Mouse (Mus musculus) adrenal gland, adult 8-10 months (tissue): ENCODE measurements around the gene Zfp184. TPM values are rescaled to one million over a fixed set of nuclear protein-coding genes. Genes with fewer than 3 reads are reported as not detected.
A peak's percentile ranks its signal among the peaks of the same experiment; 100 is the strongest.

Experiments used
- DNase-seq: peaks from one replicate; pipeline ENCODE4 v3.0.0; 2022
- total RNA-seq, 4 experiments: library from RNA; stranded (reverse); gene quantifications; 2 replicates each; pipeline ENCODE4 v1.2.4; 2022

Gene Zfp184
- total RNA-seq, 4 experiments from 2014 or later = 1.5 to 6.2 (median 3.6) TPM

DNA sequence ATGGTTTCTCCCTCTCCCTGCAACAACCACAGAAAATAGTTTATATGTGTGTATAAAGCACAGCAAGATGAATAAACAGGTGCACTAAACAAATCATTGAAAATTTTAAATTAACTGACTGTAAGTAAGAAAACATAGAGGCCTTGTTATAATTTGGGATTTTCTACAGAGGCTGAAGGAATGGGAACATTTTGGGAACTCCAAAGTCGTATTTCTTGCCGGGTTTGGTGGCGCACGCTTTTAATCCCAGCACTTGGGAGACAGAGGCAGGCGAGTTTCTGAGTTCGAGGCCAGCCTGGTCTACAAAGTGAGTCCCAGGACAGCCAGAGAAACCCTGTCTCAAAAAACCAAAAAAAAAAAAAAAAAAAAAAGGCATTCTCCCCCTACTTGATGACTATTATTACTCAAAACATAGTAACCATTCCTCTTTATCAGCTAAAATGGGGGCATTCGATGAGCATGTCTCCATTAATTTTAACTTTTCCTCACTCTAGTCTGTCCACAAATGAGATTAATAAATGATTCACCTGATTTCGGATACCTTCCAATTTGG is 24.1 kb upstream of the Zfp184 start:
- no peak for DNase-seq

DNA sequence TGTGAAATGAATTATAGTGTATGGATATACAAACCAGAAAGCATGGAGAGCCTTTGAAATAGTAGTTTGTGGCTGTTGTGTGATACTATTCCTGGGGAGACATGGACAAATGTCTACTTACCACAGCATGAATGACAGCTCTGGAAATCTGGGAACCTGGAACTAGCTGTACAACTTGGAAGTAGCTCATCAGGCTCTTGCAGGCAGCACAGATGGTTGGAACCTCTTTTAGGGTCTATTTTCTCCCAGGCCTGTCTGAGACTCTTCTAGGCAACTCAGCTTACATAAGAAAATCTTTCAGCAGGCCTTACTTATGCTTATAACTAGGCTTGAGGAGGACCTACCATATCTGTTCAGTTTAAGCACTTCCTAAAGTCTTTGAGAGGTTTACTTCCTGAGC is 21.5 kb upstream of the Zfp184 start:
- DNase-seq = no peak

DNA sequence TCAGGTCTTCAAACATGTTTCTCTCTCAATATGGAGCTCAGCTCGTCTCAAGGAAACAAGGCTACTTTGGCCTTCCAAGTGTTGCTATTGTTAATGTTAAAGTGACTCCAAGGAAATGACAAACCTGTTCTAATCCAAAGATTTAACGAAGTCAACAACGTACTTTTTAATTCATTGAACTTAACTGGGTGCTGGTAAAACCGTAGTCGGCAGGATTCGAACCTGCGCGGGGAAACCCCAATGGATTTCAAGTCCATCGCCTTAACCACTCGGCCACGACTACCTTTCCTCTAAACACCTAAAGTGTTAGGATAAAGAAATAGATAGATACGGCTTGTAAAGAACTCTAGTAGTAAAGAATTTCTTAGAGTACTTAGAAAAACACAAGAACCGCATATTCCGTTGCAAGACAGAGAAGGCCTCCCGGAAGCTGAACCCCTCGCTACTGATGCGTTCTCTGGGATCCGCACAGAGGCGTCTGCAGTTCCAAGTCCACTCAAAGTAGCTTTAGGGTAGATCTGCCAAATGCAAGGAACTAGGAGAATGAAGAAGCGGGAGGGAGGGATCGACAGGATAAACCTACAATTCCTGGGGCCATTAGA is 20.1 kb upstream of the Zfp184 start:
- no peak for DNase-seq

DNA sequence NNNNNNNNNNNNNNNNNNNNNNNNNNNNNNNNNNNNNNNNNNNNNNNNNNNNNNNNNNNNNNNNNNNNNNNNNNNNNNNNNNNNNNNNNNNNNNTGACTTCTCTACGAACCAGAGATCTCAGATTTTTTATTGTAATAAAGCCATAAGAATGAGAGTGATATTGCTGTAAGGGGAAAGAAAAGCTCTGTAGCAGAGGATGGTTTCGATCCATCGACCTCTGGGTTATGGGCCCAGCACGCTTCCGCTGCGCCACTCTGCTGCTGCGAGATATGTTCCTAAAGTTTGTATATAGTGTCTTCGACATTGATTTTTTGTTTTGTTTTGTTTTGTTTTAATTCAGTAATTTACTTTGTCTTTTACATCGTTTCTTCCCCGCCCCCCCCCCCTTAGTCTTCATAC is 13.9 kb upstream of the Zfp184 start:
- DNase-seq = no peak

DNA sequence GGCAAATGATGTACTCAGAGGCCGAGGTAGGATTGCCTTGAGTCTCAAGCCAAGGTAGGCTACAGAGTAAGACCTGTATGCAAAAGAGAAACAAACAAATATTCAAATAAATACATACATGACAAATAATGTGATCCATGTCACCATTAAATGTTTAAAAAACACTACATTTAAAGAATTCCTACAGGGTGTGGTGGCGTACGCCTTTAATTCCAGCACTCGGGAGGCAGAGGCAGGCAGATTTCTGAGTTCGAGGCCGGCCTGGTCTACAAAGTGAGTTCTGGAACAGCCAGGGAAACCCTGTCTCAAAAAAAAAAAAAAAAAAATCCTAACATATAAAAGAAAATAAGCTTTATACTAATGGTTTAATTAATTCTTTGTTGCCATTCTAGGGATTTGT is 13.2 kb upstream of the Zfp184 start:
- no peak for DNase-seq

DNA sequence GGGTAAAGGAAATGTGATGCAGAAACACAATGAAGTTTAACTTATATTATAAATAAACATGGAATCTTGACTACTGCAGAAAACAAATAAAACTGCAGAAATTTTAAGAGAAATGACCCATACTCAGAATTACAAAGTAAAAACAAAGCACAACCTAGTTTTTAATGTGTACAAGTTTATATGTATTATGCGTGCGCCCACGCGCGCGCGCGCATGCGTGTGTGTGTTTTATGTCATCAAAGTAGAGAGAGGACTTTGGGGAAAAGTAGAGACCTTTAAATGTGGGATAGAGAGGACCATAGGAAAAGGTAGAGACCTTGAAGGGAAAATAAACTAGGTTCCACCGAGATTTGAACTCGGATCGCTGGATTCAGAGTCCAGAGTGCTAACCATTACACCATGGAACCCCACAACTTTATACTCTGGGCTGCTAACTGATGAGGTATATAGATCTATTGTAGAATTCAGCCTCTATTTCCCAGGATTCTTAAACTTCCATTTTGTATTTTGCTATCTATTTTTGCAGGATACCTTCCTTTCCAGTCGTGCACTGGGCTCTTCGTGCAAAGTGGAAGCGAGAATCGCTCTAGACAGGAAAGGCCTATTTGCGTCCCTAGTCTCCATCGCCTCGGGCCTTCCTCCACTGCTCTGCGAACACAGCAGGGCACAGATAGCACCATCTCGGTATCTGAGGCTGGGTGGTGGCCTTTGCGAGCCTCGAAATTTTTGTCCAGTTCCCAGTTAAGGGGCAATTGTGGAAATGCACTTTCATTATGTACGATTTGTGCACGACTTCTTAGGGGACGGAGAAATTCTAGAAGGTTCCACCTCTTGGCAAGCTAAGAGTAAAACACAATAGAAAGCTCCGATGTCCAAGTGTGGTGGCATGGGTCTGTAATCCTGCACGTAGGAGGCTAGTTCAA is 11.0 kb upstream of the Zfp184 start:
- no peak for DNase-seq

DNA sequence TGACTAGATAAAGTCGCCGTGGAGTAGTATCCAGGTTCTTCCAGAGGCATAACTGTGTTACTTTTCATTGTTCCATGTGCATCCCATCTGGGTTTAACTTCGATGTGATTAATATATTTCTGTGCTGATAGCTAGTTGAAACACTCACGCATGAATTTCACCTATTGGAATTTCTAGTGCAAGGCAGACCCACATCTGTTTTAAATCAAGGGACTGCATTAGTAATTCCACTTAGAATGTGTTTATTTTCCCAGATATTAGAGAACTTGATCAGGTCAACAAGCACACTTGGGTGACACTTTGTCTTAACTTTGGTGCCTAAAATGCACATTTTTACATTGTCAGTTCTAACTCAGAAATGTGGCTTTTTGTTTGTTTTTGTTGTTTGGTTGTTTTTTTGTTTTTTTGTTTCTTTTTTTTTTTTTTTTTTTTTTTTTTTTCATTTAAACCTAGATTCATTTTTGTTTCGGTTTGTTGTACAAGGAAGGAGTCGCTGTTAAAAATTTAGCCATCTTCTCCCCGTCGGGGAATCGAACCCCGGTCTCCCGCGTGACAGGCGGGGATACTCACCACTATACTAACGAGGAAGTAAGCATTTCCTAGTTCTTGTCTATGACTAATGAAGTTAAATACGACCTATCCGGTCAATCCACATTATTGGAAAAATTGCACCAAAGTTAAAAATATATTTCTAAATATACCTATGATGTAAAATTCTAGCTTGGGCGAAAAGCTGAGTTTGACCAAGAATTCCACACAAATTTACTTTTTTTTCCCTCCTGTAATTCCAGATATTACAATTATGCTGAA is 9.7 kb upstream of the Zfp184 start:
- peak; percentile 42 for DNase-seq

DNA sequence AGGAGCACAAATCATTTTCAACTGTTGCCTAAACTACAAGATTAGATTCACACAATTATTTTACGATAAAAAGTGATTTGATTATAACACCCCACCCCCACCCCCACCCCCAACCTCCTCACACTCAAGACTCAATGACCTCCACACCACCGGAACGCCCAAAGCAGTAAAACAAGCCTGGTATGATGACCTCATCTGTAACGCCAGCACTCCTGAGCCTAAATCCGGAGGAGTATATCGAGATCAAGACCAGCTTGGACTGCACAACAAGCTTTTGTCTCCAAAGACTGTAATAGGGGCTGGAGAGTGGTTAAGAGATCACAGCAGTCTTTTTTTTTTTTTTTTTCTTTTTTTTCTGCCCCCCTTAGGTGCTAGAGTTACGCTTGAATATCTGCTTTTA is 9.1 kb upstream of the Zfp184 start:
- no peak for DNase-seq

DNA sequence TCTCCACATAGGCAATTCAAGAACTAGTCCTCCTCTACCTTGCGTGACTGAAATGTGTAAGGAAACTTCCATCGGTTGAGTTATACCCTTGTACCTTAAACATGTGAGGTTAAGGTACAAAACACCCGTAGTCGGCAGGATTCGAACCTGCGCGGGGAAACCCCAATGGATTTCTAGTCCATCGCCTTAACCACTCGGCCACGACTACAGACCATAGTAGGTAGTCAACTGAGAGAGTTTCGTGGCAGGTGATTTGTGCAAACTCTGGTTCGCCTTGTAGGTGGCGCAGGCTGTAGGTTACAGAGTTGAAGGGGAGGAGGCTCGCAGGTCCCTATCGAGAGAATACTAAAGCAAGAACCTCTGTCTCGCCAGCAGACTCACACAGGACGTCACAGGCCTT is 7.9 kb upstream of the Zfp184 start:
- DNase-seq = no peak

DNA sequence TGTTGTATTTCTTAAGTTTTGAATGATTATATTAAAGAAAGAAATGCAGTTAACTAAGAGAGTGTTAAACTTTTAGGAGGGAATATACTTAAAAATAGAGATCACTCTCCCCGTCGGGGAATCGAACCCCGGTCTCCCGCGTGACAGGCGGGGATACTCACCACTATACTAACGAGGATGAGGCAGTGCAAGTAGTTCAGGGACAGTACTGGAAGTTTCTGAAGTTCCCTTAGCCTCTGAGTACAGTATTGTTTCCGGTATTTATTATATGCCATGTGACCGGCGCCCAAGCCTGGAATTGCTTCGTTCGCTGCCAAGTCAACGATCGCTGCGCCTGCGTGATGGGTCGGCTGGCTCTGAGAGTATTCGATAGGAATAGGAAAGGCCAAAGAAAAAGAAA is 4.7 kb upstream of the Zfp184 start:
- DNase-seq = peak; percentile 91

DNA sequence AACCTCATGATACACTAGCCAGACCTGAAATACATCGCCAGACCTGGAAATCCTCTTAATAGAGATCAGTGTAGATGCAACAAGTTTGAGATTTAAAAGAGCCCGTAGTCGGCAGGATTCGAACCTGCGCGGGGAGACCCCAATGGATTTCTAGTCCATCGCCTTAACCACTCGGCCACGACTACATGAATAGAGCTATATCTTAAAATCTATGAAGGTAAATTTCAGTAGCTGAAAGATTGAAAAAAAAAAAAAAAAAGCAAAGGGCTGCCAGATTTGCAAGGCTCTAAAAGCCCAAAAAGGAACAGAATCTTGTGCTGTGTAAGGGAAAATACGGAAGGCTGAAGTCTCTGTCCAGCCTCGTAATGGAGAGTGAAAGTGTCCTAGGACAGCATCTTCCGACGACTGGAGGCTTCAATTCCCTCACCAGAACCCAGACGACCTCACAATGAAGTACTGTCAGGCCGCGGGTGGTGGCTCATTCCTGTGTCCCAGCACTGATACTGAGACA is 4.0 kb upstream of the Zfp184 start:
- DNase-seq = peak; percentile 87

DNA sequence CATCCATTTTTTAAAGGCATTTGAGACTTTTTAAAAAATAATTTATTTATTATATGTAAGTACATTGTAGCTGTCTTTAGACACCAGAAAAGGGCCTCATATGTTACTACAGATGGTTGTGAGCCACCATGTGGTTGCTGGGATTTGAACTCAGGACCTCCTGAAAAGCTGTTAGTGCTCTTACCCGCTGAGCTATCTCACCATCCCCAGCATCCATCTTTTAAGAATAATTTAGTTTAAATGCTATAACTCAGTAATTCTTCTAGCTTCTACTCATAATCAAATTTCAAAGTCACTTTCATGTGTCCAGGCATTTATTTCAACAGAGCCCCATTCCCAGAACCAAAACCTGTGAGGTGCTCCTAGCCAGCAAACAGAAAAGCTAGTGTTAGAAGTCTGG is 1.2 kb upstream of the Zfp184 start:
- DNase-seq = no peak

DNA sequence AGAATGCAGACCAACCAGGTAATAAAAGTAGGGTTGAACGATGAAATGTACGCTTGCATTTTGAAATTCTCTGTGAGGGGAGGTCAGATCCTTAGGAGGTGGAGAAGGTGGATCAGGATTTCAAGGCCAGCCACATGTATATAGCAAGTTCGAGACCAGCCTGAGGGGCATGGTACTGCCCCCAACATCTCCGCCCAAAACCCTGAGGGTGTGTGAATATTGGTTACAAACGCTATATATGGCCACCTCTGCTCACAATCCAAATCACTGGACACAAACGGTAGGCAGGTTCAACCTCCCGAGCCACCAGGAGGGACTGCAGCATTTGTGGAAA is 335 bp upstream of the Zfp184 start:
- DNase-seq = no peak

DNA sequence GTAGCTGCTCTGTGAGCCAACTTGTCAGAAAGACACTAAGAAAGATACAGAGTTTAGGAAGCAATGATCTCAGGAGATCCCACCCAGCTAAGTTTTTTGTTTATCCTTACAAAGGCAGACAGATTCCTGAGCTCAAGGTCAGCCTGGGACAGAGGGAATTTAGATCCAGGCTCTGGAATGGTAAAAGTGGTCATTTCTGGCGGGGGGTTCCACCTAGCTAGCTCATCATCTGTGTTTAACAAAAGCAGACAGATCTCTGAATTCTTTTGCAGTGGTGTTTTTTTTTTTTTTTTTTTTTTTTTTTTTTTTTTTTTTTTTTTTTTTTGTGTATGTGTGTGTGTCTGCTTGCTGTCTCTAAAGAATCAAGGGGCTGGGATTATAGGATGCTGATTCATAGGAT is 24.4 kb downstream of the Zfp184 start:
- DNase-seq = no peak

DNA sequence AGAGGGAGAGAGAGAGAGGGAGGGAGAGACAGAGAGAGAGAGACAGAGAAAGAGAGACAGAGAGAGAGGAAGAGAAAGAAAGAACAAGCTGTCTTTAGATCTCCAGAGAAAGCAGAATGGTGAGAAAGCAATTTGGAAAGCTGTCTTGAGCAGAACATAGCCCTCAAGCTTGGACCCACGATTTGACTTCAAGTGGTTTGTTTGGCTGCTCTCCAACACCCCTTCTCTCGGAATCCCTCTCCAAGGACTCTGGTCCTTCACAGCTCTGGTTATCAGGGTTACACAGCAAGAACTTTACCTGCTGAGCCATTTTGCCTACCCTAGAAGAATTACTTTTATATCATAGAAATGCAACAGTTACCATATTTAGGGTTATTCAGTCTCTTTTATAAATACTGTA is 24.9 kb downstream of the Zfp184 start:
- DNase-seq = no peak

DNA sequence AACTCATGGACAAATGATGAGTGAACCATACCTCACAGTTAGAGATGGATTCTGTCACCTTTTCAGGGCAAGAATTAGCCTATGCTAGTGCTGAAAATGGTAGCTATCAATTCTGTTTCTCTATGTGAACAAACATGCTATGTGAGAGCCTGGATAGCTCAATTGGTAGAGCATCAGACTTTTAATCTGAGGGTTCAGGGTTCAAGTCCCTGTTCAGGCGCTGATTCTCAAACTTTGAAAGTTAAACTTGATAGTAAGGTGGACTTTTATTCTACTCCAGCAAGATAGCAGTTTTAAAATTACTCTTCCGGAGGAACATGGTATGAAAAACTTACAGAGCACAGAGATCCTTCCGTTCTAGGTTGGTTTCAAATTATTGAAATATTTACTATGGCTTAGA is 26.7 kb downstream of the Zfp184 start:
- no peak for DNase-seq

DNA sequence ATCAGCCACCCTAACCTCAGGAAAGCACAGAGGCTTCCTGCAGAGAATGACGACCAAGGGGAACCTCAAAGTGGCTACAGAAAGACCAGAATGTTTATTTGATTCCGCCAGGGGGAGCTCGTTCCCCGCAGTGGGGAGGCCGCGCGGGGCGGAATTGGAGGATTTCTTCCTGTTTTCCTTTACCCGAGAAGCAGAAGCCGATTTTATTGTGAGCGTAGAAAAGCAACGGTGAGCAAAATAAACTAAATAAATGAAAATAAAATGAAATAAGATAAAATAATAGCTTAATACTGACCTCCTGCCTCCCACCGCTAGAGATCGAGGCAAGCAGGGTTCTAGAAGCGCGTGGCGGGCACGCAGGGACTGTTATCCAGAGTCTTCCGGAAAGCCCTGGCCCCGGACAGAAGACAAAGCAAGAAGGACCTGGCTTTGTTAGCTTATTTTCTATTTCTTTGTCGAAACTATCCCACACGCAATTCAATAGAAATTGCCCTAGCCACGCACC is 29.4 kb downstream of the Zfp184 start:
- DNase-seq = peak; percentile 86

DNA sequence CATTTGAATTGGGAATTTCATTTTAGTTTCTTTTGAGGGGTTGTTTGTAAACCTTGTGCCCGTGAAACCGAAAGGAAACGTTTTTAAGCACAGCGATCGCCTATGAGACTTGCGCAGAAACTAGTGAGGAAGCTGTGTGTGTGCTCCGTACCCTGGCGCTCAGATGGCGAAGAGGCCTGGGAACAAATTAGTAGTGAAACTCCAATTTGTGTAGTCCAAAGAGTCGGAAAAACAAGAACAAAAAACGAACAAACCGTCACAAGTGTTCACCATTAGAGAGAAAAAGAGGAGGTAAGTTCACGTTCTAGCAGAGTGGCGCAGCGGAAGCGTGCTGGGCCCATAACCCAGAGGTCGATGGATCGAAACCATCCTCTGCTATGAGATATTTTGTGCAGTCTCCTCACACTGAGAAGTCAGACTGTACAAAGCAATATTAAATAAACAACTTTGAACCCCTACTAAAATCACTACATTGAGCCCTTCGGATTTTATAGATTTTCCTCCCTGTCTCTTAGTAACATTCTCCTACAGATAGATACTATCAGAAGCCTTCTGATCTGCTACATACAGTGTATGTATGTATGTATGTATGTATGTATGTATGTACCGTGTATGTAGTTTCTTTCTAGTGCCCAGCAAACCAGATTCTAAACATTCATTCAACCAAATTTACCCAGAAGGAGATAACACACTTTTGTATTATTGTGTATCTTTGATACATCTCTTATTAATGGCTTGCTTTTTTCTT is 30.0 kb downstream of the Zfp184 start:
- peak; percentile 52 for DNase-seq

DNA sequence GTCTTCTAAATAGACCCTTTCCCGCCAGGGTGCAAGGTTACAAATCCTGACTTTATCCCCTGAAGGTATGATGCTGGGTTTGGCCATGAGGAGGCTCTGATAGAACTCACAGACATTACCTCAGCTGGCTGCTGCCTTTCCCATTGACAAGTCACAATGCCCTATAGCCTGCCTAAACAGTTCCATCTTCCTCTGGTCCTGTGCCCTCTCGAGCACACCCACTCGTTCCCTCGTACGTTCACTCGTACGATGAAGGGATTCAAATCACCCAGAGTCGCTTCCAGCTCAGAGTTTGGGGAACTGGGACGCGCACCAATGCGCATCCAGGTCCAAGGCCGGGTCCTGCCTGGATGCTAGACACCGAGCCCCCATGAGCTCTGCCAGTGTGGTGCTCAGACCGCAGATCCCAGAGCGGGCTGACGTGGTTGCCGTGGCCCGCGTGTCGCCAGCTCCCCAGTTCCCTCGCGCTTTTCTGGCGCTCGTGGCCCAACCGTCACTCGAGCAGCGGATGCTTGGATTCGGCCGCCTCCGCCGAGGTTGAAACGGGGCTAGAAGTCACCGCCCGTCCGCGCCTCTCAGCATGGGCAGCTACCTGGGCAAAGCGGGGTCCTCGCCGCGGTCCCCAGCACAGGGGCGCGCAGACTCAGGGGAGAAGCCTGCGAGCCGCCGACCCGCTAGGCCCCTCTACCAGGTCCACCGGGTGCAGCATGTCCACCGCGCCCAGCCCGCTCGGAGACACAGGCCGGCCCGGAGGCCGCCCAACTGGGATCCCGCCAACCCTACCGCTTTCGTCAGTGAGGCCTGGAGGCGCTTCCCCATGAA is 36.3 kb downstream of the Zfp184 start, which contains the start of gene Pom121l2:
Gene Pom121l2 (plus strand): TSS at position 214 of the 822 bp plus-strand sequence.
- DNase-seq = no peak

DNA sequence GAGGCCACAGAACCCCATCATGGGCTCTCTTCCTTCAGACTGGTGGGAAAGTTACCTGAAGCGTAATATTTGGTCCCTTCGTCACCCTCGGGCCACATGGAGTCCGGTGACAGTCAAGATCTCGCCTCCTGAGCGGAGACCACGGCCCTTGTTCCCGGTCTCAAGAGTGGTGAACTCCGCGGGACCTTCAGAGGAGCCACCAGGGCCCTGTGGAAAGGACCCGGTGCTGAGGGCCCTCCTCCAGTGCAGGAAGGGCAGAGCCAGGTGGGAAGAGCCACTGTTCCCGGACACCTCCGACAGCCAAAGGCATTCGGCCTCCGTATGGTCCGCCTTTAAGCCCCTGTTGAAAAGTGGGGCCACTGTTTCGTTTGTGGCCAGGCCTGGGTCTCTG is 36.9 kb downstream of the Zfp184 start:
- DNase-seq = no peak

DNA sequence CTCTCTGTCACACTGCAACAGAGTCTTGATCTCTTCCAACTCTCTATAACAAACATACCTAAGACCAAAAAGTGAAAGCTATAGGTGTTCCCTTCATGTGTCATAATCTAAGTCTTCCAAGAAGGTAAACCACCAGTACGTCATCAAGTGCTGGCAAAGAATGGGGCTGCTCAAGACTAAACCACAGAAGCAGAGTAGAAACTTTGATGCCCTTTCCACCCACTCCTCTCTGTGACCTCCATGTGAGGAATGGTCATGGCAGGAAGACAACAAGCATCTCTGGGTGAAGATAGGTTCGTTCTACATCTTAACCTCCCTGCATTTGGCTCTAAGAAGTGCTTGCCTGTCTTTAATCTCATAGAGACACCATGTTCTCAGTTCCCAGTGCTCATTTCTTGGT is 39.6 kb downstream of the Zfp184 start:
- DNase-seq = no peak
